Mouse (Mus musculus) neural tube, embryonic 14.5 days (tissue): ENCODE measurements around the gene Myrip. TPM values are rescaled to one million over a fixed set of nuclear protein-coding genes. Genes with fewer than 3 reads are reported as not detected.
"Not testable (repeated sequence)": the region's sequence is repeated elsewhere in the genome, so short reads cannot be mapped to it uniquely, and the experiment has no call there.

Experiments
- ATAC-seq: fragments of 200-750 bp; cut with Nextera tagmentation; 2 replicates; pipeline ENCODE4 v1.8.0; 2017; ENCODE audit warnings: low read depth, mild to moderate bottlenecking, moderate TSS enrichment, moderate library complexity
- H3K27ac ChIP-seq: fragments of 300-500 bp; sonication (generic); 2 replicates; pipeline ENCODE4 v1.5.1; 2014; ENCODE audit warnings: low read depth, mild to moderate bottlenecking, control low read depth, low read length, moderate library complexity, mixed read lengths
- H3K27me3 ChIP-seq: fragments of 300-500 bp; sonication (generic); 2 replicates; pipeline ENCODE4 v1.6.1; 2014; ENCODE audit warnings: low read length; ENCODE audit not compliant: control insufficient read depth, insufficient read depth
- H3K36me3 ChIP-seq: fragments of 300-500 bp; sonication (generic); 2 replicates; pipeline ENCODE4 v1.6.1; 2014; ENCODE audit warnings: low read length, mixed read lengths; ENCODE audit not compliant: control insufficient read depth, insufficient read depth
- H3K4me1 ChIP-seq: fragments of 300-500 bp; sonication (generic); 2 replicates; pipeline ENCODE4 v1.6.1; 2014; ENCODE audit warnings: low read length; ENCODE audit not compliant: control insufficient read depth, insufficient read depth
- H3K4me2 ChIP-seq: fragments of 300-500 bp; sonication (generic); 2 replicates; pipeline ENCODE4 v1.6.1; 2014; ENCODE audit warnings: mild to moderate bottlenecking, low read depth, low read length, control low read depth
- H3K4me3 ChIP-seq: fragments of 300-500 bp; sonication (generic); 2 replicates; pipeline ENCODE4 v1.5.1; 2014; ENCODE audit warnings: low read depth, low read length, control low read depth, mixed read lengths
- H3K9ac ChIP-seq: fragments of 300-500 bp; sonication (generic); replicated peaks from 2 replicates; pipeline ENCODE4 v1.6.1; 2014; ENCODE audit warnings: low read depth, mild to moderate bottlenecking, control low read depth, low read length, mixed read lengths
- H3K9me3 ChIP-seq: fragments of 300-500 bp; sonication (generic); 2 replicates; pipeline ENCODE4 v1.6.1; 2016; ENCODE audit warnings: low read length; ENCODE audit not compliant: control insufficient read depth
- WGBS: fragments of 180-500 bp; shearing (Covaris S2); extraction: QIAGEN DNeasy Blood & Tissue Kit; methylation state at CpG from one replicate; pipeline ENCODE4 v1.1.7; 2014; 5-methylcytosine and 5-hydroxymethylcytosine counted together
- polyA plus RNA-seq: library from polyadenylated mRNA; unstranded; fragments of >200 nt; fragmentation: Nextera tagmentation; extraction: Ambion mirVana; gene quantifications from 2 replicates; pipeline ENCODE4 v1.2.1, GENCODE M21; 2014

Myrip gene
- polyA plus RNA-seq, 1 experiment from 2014 or later = 6.3 TPM

DNA sequence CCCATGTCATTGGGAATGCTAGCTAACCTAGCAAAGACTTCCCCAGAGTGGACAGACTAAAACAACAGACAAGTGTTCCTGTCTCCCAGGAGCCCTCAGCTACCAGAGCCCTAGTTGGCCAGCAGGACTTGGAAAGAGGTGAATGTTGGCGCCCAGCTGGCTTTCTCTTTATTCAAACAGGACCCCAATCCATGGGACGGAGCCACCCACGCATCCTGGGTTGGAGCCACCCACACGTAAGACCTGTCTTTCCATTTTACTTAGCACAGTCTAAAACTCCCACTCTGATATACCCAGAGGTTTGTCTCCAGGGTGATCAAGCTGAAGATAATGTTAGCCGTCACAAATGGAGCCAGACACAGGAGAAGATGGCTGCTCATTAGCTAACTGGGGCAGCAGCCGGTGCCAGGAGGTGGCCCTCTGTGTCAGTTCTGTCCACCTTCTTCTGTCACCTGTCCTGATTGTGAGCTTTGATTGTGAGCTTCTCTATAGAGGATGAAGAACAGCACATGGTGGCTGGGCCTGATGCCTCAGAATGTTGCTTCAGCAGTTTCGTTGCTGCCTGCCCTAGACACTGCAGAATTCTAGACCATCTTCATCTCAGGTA lies 95.4 kb downstream of the Myrip start:
- ATAC-seq = no peak
- 94% methylated on average over 7 of the region's 7 CpGs for WGBS
- Histone ChIP-seq H3K9me3 (no peaks in the 10 kb centered on the region), H3K36me3 (no peaks in the 10 kb centered on the region), H3K4me2 (no peak overlapping the region), H3K27me3 (no peaks in the 10 kb centered on the region), H3K4me3 (no peak overlapping the region), H3K4me1 (no peaks in the 10 kb centered on the region), H3K27ac (no peak overlapping the region), H3K9ac (no peak overlapping the region)

DNA sequence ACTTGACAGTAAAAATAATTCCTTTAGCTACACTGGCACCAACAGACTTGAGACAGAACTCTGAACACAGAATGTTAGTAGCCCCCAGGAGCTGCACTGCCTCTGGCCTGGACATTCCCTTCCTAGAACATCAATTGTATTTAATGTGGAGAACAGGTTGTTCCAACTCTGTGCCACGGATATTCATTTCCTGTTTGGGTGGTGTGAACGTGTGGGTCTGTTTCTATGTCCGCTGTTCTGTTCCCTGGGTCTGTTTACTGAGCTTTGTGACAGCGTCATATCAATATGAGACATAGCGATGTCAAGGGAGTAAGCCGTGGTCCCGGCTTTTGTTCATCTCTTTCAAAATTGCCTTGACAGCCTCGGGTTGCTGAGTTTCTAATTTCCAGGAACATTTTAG lies 97.0 kb downstream of the Myrip start:
- no peaks in the 10 kb centered on the region for H3K9me3 ChIP-seq
- H3K36me3 ChIP-seq = no peaks in the 10 kb centered on the region
- H3K4me3 ChIP-seq = no peak overlapping the region
- no peaks in the 10 kb centered on the region for H3K4me1 ChIP-seq
- ATAC-seq = no peak
- no peaks in the 10 kb centered on the region for H3K27me3 ChIP-seq
- no peak overlapping the region for H3K27ac ChIP-seq
- no peak overlapping the region for H3K4me2 ChIP-seq
- WGBS = 94% methylated on average over 8 of the region's 8 CpGs
- no peak overlapping the region for H3K9ac ChIP-seq

DNA sequence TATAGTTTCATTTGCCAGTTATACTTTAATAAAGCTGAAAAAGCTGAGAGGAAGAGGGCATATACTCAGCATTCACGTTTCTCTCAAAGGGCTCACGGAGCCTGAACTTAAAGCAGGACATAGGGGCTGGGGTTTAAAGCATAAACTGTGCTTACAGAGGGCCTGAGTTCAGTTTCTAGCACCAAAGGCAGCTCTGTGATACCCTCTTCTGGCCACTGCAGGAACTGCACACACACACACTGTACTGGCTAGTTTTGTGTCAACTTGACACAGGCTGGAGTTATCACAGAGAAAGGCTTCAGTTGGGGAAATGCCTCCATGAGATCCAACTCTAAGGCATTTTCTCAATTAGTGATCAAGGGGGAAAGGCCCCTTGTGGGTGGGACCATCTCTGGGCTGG lies 98.2 kb downstream of the Myrip start:
- 83% methylated on average over 2 of the region's 2 CpGs for WGBS
- not testable (repeated sequence) for ATAC-seq

DNA sequence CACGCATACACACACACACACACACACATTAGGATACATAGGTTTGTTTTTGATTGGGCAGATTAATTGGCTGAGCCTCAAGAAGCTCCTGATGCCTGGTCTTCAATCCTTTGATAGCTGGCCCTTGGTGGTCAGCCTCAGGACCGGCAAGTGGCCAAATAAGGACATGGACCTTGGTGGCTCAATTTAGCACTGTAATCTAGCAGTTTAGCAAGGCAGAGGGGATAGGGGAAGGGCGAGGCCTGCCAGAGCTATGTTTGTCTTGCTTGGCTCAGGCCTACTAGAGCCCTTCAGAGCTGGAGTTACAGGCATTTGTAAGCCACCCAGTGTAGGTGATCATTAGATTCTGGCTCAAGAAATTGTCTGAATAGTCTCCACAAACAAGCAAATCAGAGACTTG lies 101.1 kb downstream of the Myrip start:
- H3K4me3 ChIP-seq = no peak overlapping the region
- no peaks in the 10 kb centered on the region for H3K9me3 ChIP-seq
- no peak overlapping the region for H3K4me2 ChIP-seq
- H3K27ac ChIP-seq = no peak overlapping the region
- H3K9ac ChIP-seq = no peak overlapping the region
- ATAC-seq = no peak
- no peaks in the 10 kb centered on the region for H3K36me3 ChIP-seq
- H3K4me1 ChIP-seq = no peaks in the 10 kb centered on the region
- no peaks in the 10 kb centered on the region for H3K27me3 ChIP-seq
- WGBS = 81% methylated on average over 3 of the region's 3 CpGs

More for the DNA sequence above, 98.2 kb downstream of the Myrip start:
- not testable (repeated sequence) for H3K4me3 ChIP-seq, H3K9me3 ChIP-seq, H3K4me2 ChIP-seq, H3K4me1 ChIP-seq, H3K9ac ChIP-seq, H3K27ac ChIP-seq, H3K36me3 ChIP-seq, H3K27me3 ChIP-seq

DNA sequence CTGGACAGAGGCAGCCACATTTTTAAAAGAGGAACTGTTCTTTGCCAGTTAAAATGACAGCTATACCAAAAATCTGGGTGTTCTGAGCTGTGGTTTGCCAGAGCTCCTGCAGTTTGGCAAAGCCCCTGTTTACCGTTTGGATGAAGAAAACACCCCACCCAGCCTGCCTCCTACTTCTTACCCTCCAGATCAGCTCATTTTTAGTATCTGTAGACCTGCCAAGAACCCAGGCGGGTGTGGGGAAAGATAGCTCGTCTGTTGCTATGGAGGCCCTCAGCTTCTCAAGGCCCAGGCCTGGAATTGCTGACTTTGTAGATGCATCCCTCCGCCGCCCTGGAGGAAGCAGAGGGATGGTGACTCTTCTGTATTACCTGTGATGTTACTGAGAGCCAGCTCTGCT lies 102.3 kb downstream of the Myrip start:
- ATAC-seq = no peak
- H3K9ac ChIP-seq = no peak overlapping the region
- no peaks in the 10 kb centered on the region for H3K4me1 ChIP-seq
- H3K27me3 ChIP-seq = no peaks in the 10 kb centered on the region
- WGBS = 76% methylated on average over 5 of the region's 5 CpGs
- H3K4me3 ChIP-seq = no peak overlapping the region
- no peak overlapping the region for H3K27ac ChIP-seq
- H3K9me3 ChIP-seq = no peaks in the 10 kb centered on the region
- no peak overlapping the region for H3K4me2 ChIP-seq
- H3K36me3 ChIP-seq = no peaks in the 10 kb centered on the region

DNA sequence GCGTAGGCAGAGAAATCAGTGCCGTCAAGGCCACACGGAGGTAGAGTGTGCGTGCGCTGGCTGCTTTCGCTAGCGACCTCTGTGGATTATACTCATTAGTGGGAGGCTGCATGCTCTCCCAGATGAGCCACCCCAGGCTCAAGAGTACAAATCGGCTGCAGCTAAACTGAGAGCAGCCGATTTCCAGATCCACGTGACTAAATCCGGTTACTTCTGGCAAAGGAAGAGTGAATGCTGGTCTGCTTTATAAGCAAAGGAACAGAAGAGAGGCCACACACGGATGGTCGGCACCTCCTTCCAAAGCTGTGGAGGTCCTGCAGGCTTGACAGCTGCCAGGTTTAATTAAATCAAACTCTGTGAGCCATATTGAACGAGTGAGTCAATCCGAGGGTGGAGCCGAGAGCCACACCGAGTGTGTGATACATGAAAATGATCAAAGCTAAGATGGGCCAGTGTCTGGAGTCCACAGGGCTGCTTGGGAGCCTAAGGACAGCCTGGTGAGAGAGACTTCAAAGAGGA lies 108.4 kb downstream of the Myrip start:
- no peak for ATAC-seq
- Histone ChIP-seq H3K9ac (no peak overlapping the region), H3K4me3 (no peak overlapping the region)

DNA sequence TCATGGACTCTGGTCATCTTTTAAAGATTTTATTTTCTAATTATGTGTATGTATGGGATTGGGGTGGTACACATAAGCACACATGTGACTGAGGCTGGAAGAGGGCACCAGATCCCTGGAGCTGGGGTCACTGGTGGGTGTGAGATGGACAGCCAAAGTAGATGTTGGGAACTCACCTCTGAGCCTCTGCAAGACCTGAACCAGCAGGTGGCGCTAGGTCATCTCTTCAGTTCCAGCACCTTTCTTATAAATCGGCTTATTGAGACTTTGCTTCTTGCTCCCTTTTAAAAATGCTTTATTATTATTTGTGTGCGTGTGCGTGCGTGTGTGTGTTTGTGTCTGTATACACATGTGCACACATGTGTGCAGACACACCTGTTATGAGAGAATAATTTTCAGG lies 109.1 kb downstream of the Myrip start:
- Histone ChIP-seq H3K36me3 (no peaks in the 10 kb centered on the region), H3K4me3 (no peak overlapping the region), H3K27me3 (no peaks in the 10 kb centered on the region), H3K4me1 (no peaks in the 10 kb centered on the region), H3K27ac (no peak overlapping the region), H3K9me3 (no peaks in the 10 kb centered on the region), H3K9ac (no peak overlapping the region), H3K4me2 (no peak overlapping the region)
- 36% methylated on average over 5 of the region's 5 CpGs for WGBS
- no peak for ATAC-seq

More for the DNA sequence above, 108.4 kb downstream of the Myrip start:
- Histone ChIP-seq H3K4me2 (no peak overlapping the region), H3K27me3 (no peaks in the 10 kb centered on the region), H3K36me3 (no peaks in the 10 kb centered on the region), H3K27ac (no peak overlapping the region; the same call in 1 of the 2 replicates), H3K9me3 (no peaks in the 10 kb centered on the region), H3K4me1 (no peaks in the 10 kb centered on the region)
- 71% methylated on average over 17 of the region's 17 CpGs for WGBS

DNA sequence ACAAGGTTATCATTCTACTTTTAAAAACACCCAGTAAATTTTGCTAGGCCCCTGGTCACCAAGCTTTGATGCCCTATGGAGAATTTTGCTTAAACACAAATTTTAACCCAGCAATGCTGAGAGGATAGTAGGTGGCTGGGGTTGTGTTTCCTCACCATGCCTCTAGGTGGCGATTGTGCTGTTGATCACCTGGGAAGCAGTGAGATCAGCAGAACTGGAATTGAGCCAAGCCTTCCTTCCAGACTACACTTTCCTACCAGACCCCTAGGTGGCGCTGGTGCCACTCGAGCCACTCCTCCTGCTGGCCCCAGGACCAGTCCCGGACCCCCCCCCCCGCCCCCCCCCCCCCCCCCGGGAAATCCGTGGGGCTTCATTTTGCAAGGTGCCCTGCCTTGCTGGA lies 114.2 kb downstream of the Myrip start:
- Histone ChIP-seq H3K9ac (no peak overlapping the region), H3K4me2 (no peak overlapping the region)
- WGBS = 0% methylated on average over 5 of the region's 7 CpGs

DNA sequence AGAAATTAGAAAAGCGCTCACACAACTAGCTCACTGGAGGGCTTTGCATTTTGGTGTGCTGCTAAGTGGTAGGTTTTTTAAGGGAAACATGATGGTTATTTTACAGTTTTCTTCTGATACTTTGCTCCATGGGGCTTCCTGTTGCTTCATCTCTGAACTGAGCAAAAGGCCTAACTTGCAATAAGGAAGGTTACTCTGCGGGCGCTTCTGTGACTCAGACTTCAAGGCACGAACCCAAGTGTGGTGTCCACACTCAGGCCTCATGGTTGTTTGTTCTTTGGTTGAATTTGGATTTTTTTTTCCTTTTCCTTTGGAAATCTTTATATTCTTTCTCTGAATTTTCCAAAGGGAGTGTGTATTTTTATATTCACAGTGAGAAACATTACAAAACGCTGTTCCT lies 114.8 kb downstream of the Myrip start:
- 91% methylated on average over 5 of the region's 5 CpGs for WGBS
- no peak for ATAC-seq
- no peak overlapping the region for H3K27ac ChIP-seq

More for the DNA sequence above, 114.2 kb downstream of the Myrip start:
- Histone ChIP-seq H3K36me3 (no peaks in the 10 kb centered on the region), H3K27ac (no peak overlapping the region), H3K4me3 (no peak overlapping the region), H3K27me3 (no peaks in the 10 kb centered on the region), H3K4me1 (no peaks in the 10 kb centered on the region), H3K9me3 (no peaks in the 10 kb centered on the region)
- no peak for ATAC-seq

More for the DNA sequence above, 114.8 kb downstream of the Myrip start:
- Histone ChIP-seq H3K4me3 (no peak overlapping the region), H3K36me3 (no peaks in the 10 kb centered on the region), H3K27me3 (no peaks in the 10 kb centered on the region), H3K4me1 (no peaks in the 10 kb centered on the region), H3K9me3 (no peaks in the 10 kb centered on the region), H3K9ac (no peak overlapping the region), H3K4me2 (no peak overlapping the region)
